Mouse (Mus musculus) inflammation-experienced regulatory T-cells, adult 16 weeks (primary cell): ENCODE results near the gene Glt1d1. TPM values are rescaled to one million over a fixed set of nuclear protein-coding genes. Genes with fewer than 3 reads are reported as not detected.

Experiments
- polyA plus RNA-seq: library from polyadenylated mRNA; unstranded; fragments of 100-300 nt; shearing (Covaris generic); gene quantifications from one replicate; pipeline ENCODE4 v1.2.1, GENCODE M21; 2017

The Glt1d1 gene
- polyA plus RNA-seq = not detected

DNA sequence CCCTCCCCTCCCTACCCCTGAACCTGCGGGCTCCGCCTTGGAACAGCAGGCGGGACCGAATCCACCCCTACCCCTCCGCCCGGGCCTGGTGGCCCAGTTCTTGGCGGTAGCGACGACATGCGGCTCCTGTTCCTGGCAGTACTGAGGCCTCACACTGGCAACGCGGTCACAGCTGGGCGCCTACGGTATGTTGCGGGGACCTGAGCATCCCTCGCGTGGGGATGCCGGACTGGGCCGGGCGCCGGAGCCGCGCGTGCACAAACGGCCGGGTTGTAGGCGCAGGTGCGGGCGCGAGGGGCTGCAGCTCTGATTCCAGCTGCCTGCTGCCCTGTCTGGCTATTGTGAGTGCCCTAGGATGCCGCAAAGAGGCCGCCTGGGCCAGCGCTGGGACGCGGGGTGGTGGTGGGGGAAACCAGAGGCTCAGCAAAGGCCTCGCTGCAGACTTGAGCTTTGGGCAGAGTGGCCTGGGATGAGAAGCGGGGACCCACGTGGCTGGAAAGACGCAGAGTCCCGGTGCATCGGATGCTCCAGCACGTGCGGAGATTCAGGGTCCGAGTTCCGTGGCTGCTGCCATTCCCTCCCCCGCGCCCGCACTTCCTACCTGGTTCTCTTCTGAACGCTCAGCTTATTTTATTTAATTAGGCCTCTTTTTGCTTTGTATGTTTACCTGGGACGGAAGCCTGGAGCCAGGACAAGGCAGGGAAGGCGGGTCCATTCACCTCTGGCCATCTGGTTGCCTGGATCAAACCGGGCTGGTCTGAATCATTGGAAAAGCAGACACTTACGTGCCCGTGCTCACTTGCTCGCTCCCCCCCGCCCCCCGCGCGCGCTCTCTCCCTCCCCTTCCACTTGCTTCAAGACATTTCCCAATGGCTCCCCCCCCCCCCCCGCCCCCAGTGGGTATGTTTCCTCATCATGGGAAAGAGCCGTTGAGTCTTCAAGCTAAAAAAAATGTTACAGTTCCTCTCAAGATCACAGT is at the start of gene Glt1d1, which contains the start of gene Slc15a4:
TSS of gene Glt1d1 (plus strand) at position 96 of the 979 bp plus-strand sequence.
TSS of gene Slc15a4 (minus strand) at position 731 of the 979 bp plus-strand sequence.

Other genes with a start within 250 kb of the Glt1d1 start
- 2.7 TPM for gene Slc15a4, start 635 bp downstream of the Glt1d1 start, polyA plus RNA-seq